Mouse (Mus musculus) liver, embryonic 12.5 days (tissue): ENCODE measurements around the gene Col4a3. TPM values are rescaled to one million over a fixed set of nuclear protein-coding genes. Genes with fewer than 3 reads are reported as not detected.

ENCODE experiments used
- ATAC-seq: fragments of 200-750 bp; cut with Nextera tagmentation; 2 replicates; pipeline ENCODE4 v1.8.0; 2017; ENCODE audit warnings: moderate number of reproducible peaks, mild to moderate bottlenecking, moderate library complexity
- H3K27ac ChIP-seq: fragments of 300-500 bp; sonication (generic); 2 replicates; pipeline ENCODE4 v1.5.1; 2016; ENCODE audit warnings: mild to moderate bottlenecking
- H3K27me3 ChIP-seq: fragments of 300-500 bp; sonication (generic); replicated peaks from 2 replicates; pipeline ENCODE4 v1.6.1; 2016; ENCODE audit warnings: mild to moderate bottlenecking, moderate library complexity
- H3K36me3 ChIP-seq: fragments of 300-500 bp; sonication (generic); 2 replicates; pipeline ENCODE4 v1.6.1; 2016; ENCODE audit warnings: mild to moderate bottlenecking, moderate library complexity
- H3K4me1 ChIP-seq: fragments of 300-500 bp; sonication (generic); 2 replicates; pipeline ENCODE4 v1.6.1; 2016
- H3K4me2 ChIP-seq: fragments of 300-500 bp; sonication (generic); 2 replicates; pipeline ENCODE4 v1.6.1; 2016; ENCODE audit warnings: mild to moderate bottlenecking, moderate library complexity
- H3K4me3 ChIP-seq: fragments of 300-500 bp; sonication (generic); 2 replicates; pipeline ENCODE4 v1.5.1; 2016; ENCODE audit warnings: mild to moderate bottlenecking, moderate library complexity
- H3K9ac ChIP-seq: fragments of 300-500 bp; sonication (generic); 2 replicates; pipeline ENCODE4 v1.6.1; 2016; ENCODE audit warnings: mild to moderate bottlenecking, moderate library complexity
- H3K9me3 ChIP-seq: fragments of 300-500 bp; sonication (generic); replicated peaks from 2 replicates; pipeline ENCODE4 v1.6.1; 2016; ENCODE audit warnings: mild to moderate bottlenecking, moderate library complexity
- WGBS: fragments of 180-500 bp; shearing (Covaris S2); methylation state at CpG from one replicate; pipeline ENCODE4 v1.1.7; 2016; ENCODE audit not compliant: insufficient replicate concordance; 5-methylcytosine and 5-hydroxymethylcytosine counted together
- polyA plus RNA-seq: library from polyadenylated mRNA; unstranded; fragments of >200 nt; fragmentation: Nextera tagmentation; extraction: Ambion mirVana; gene quantifications from 2 replicates; pipeline ENCODE4 v1.2.1, GENCODE M21; 2016

Gene Col4a3
- 0.15 and 0.18 TPM in 2 replicates for polyA plus RNA-seq

DNA sequence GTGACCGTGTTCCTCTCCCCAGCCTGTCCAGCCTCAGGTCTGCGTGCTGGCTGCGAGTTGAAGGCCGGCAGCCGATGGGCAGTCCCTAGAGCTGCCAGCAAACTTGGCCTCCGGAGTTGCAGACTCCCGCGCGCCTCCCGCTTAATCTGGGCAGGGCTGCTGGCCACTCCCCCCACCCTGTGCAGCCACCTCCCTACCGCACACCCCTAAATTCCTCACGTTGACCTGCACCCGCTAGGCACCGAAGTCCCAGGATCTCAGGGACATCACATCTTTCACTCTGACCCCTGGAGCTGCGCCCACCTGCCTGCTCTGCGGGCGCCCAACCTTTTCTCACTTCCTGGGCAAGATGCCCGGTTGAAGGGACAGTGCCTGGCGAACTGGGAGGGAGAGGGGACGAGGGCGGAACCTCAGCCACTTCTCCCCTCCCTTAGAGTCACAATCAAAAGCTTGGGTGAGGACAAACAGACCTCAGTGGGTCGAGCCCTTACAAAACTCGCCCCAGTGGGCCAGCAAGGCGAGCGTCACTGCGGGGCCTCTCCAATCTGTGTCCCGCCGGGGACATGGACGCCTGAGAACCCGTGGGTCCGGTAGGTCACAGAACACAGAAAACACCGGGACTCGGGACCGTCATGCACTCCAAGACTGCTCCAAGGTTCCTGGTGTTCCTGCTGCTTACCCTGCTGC, at the start of gene Col4a3, which contains the start of gene Col4a4:
Gene Col4a3 (plus strand): TSS at position 209 of the 687 bp plus-strand sequence.
Gene Col4a4 (minus strand): TSS at position 137 of the 687 bp plus-strand sequence.
- H3K4me3 ChIP-seq: peak within 1 kb of the TSS; percentile 21; the same call in 1 of the 2 replicates
- 4% methylated on average over 34 of the region's 34 CpGs for WGBS
- H3K27me3 ChIP-seq: peaks cover 26% of the 10 kb centered on the region
- peak within 1 kb of the TSS; percentile 49 for H3K4me2 ChIP-seq
- H3K9me3 ChIP-seq: no peaks in the 10 kb centered on the region
- H3K27ac ChIP-seq: no peak within 1 kb of the TSS
- peak; percentile 37; the same call in 1 of the 2 replicates for ATAC-seq
- H3K9ac ChIP-seq: no peak within 1 kb of the TSS
- no peaks in the 10 kb centered on the region for H3K36me3 ChIP-seq
- H3K4me1 ChIP-seq: peaks cover 6% of the 10 kb centered on the region; the same call in 1 of the 2 replicates

DNA sequence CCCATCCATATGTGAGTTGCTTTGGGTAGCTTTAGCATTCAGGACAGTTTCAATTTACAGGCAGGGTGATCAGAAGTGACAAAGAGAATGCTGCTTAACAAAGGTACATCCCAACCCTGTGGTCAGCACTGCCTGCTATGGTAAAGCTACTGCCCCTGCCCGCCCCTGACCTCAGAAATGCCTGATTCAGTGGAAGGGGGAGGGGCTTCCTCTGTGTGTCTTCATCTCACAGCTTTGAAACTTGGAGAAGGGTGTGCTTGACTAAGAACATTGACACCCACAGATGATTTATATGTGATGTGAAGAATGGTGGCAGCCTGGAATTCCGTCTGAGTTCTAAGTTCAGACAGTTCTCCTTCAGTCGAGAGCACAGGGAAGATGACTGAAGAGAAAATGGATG, 48.9 kb upstream of the Col4a3 start:
- no peaks in the 10 kb centered on the region for H3K9me3 ChIP-seq
- H3K27ac ChIP-seq: no peak overlapping the region
- no peak overlapping the region for H3K9ac ChIP-seq
- no peak overlapping the region for H3K4me3 ChIP-seq
- no peak overlapping the region for H3K4me2 ChIP-seq
- H3K4me1 ChIP-seq: no peaks in the 10 kb centered on the region
- WGBS: 56% methylated on average over 3 of the region's 3 CpGs
- H3K27me3 ChIP-seq: no peaks in the 10 kb centered on the region
- no peak for ATAC-seq
- no peaks in the 10 kb centered on the region for H3K36me3 ChIP-seq

DNA sequence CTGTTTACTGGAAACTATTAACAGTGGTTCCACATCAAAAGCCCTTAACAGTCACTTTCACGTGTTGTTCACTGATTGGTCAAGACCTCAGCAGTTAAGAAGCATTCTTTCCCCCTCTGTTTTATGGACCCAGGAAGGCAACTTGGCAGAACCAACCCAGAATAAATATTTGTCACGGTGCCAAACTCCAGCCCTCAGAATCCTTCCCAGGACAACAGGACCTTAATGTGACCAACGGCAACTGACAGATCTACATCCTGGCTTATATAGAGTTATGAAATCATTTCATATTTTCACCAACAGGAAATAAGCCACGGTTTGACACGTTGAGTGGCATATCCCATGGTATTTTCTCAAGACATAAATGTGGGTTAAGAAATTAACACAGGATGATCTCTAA, 46.7 kb upstream of the Col4a3 start:
- no peak overlapping the region for H3K4me3 ChIP-seq
- no peak for ATAC-seq
- H3K4me2 ChIP-seq: no peak overlapping the region
- H3K9me3 ChIP-seq: no peaks in the 10 kb centered on the region
- no peak overlapping the region for H3K27ac ChIP-seq
- H3K9ac ChIP-seq: no peak overlapping the region
- 60% methylated on average over 5 of the region's 5 CpGs for WGBS
- no peaks in the 10 kb centered on the region for H3K27me3 ChIP-seq
- H3K4me1 ChIP-seq: no peaks in the 10 kb centered on the region
- H3K36me3 ChIP-seq: no peaks in the 10 kb centered on the region

DNA sequence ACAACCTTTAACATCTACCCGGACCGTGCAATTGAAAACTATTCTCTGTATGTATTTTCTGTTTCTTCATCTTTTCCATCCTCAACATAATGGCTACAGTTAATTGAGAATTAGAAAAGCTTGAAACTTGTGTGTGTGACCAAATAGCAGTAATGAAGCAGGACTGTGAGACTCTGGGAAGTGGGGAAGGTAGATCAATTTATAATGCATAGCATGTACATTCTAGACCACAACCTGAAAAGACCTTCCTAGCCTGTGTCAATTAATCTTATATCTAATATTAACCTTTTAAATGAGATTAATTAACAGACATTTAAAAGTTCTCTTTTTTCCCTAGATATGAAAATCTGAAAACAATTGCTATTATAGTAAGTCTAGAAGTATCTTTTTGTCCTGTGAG, 42.8 kb upstream of the Col4a3 start:
- H3K4me2 ChIP-seq: no peak overlapping the region
- H3K36me3 ChIP-seq: no peaks in the 10 kb centered on the region
- H3K27me3 ChIP-seq: no peaks in the 10 kb centered on the region
- WGBS: 79% methylated on average over 2 of the region's 2 CpGs
- H3K9ac ChIP-seq: no peak overlapping the region
- no peaks in the 10 kb centered on the region for H3K4me1 ChIP-seq
- no peak for ATAC-seq
- H3K4me3 ChIP-seq: no peak overlapping the region
- no peaks in the 10 kb centered on the region for H3K9me3 ChIP-seq
- no peak overlapping the region for H3K27ac ChIP-seq

DNA sequence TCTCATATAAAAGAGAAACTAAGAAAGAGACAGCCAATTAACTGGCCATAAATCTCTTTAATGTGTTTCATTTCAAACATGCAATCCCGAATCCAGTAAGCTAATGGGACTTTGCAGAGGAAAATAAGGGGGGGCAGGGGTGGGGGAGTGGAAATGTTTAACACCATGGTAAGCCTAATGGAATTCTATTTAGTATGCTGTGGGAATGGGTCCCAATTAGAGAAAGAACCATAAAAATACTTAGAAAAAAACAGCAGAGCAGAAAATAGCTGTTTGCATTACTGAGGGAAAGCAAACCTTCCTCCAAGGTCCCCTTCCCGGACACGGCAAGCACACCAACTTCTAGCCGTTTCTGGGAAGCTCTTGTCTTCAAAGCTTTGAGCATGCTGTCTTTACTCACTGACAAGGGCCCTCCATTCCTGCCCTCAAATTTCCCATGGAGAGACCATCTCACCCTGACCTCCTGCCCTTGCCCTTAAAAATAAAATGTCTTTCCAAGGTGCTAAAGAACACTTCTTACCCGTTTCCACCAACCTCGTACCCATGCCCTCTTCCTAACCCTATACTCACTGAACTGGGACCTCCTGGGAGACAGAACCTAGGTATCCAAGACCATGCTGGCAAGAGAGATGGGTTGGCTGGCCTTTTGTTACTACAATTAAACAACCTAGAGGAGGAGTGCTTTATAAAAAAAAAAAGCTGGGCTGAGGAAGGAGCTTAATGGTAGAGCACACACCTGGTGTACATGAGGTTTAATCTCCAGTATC, 42.1 kb upstream of the Col4a3 start:
- 67% methylated on average over 6 of the region's 6 CpGs for WGBS
- ATAC-seq: no peak
- Histone ChIP-seq H3K9me3 (no peaks in the 10 kb centered on the region), H3K27ac (no peak overlapping the region), H3K4me1 (no peaks in the 10 kb centered on the region), H3K4me3 (no peak overlapping the region), H3K27me3 (no peaks in the 10 kb centered on the region), H3K36me3 (no peaks in the 10 kb centered on the region), H3K4me2 (no peak overlapping the region), H3K9ac (no peak overlapping the region)

DNA sequence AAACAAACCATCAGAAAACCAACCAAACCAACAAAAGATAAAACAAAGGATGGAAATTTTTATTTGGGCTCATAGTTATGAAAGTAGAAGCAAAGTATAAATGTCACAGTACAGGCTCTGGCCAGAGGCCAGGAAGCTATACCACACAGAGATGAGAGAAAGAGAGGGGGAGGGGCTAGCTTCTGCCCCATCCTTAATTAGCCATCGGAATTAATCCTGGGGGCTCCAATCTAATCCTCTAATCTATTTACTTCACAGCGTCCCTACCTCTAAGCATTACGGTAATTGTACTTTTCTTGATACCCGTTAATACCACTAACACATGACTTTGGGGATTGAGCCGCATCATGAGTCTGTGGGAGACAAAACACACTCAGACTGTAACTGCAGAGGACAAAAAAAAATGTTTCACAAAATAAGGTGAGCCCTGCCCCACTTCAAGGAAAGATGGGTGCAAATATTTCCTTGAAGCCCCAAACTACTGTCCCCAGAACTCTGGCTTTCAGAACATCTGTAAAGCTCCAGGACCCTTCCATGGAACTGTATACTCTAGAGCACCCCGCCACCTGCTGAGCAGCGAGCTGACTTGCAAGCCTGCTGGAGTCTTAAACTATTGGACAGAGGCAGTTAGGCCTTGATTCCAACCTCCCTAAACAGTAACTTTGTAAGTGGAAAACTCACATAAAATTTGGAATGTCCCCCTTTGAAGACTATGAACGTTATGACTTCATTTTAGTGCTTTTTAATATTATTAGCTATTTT, 41.3 kb upstream of the Col4a3 start:
- H3K4me2 ChIP-seq: no peak overlapping the region
- H3K9ac ChIP-seq: no peak overlapping the region
- WGBS: 63% methylated on average over 8 of the region's 8 CpGs
- H3K9me3 ChIP-seq: no peaks in the 10 kb centered on the region
- no peaks in the 10 kb centered on the region for H3K27me3 ChIP-seq
- no peak overlapping the region for H3K27ac ChIP-seq
- H3K36me3 ChIP-seq: no peaks in the 10 kb centered on the region
- H3K4me1 ChIP-seq: no peaks in the 10 kb centered on the region
- ATAC-seq: no peak
- H3K4me3 ChIP-seq: no peak overlapping the region

DNA sequence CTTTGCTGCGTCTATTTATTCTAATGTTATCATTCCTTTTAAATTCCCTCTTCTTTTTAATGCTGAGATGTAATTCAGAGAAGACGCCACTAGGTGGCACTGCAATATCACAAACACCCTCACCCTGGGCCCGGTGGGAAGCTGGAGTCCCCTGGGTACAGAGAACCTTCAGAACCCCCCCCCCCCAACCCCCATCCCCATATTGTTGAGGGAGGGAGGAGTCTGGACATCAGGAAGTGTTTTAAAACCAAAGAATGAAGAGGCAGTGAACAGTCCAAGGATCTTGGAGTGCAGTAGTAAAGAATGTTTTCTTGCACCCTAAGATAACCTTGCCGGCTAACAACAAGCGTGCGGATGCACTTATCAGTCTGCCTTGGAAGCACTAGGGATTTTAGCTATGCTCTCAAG, 32.3 kb upstream of the Col4a3 start:
- no peak for ATAC-seq

DNA sequence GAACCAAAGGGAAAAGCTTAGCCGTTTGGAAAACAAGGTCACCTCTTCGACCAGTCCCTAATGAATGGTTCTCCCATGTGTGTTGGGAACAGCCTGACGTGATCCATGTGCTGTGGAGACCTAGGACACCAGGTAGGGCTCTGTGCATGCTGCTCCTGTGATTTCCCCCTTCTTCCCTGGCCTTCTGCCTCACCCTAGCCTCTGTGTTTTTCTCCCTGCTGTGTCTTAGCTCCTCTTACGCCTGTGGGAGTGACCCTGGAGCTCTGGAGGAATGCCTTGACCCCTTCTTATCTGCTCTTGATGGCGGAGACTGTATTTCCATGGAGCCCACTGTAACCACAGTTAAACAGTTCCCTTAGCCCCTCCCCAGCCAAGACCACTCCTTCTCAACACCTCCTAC, 31.8 kb upstream of the Col4a3 start:
- no peak overlapping the region for H3K27ac ChIP-seq
- 43% methylated on average over 5 of the region's 5 CpGs for WGBS
- H3K36me3 ChIP-seq: no peaks in the 10 kb centered on the region
- no peak overlapping the region for H3K9ac ChIP-seq
- ATAC-seq: no peak
- no peak overlapping the region for H3K4me3 ChIP-seq
- no peaks in the 10 kb centered on the region; the same call in none of the 2 replicates for H3K27me3 ChIP-seq
- H3K9me3 ChIP-seq: no peaks in the 10 kb centered on the region
- H3K4me1 ChIP-seq: no peaks in the 10 kb centered on the region; the same call in 1 of the 2 replicates
- no peak overlapping the region for H3K4me2 ChIP-seq

More for the DNA sequence above, 32.3 kb upstream of the Col4a3 start:
- Histone ChIP-seq H3K27me3 (no peaks in the 10 kb centered on the region; the same call in none of the 2 replicates), H3K9me3 (no peaks in the 10 kb centered on the region), H3K4me1 (no peaks in the 10 kb centered on the region; the same call in 1 of the 2 replicates), H3K4me3 (no peak overlapping the region), H3K4me2 (no peak overlapping the region), H3K9ac (no peak overlapping the region), H3K27ac (no peak overlapping the region), H3K36me3 (no peaks in the 10 kb centered on the region)
- 37% methylated on average over 6 of the region's 6 CpGs for WGBS

DNA sequence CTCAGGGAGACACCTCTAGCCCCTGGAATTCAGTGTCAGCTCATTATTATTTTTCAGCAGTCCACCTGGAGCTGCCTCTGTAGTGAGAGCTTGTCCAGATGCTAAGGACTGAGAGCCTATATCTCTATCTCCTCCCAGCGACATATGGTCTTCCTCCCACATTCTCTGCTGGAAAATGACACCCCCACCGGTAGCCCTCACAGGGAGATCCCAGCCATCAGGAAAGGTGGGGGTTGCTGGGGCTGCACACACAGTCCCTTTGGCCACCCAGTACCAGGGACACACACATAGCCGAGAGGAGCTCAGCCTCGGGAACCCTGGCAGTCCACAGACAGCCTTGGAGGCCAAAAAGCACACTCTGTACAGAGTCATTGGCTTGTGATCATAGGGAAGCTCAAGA, 26.5 kb upstream of the Col4a3 start:
- no peak overlapping the region for H3K4me2 ChIP-seq
- H3K4me3 ChIP-seq: no peak overlapping the region
- H3K27ac ChIP-seq: no peak overlapping the region
- H3K36me3 ChIP-seq: no peaks in the 10 kb centered on the region
- ATAC-seq: no peak
- H3K9ac ChIP-seq: no peak overlapping the region
- no peaks in the 10 kb centered on the region for H3K9me3 ChIP-seq
- H3K27me3 ChIP-seq: no peaks in the 10 kb centered on the region; the same call in 1 of the 2 replicates
- H3K4me1 ChIP-seq: no peaks in the 10 kb centered on the region
- WGBS: 40% methylated on average over 4 of the region's 4 CpGs

DNA sequence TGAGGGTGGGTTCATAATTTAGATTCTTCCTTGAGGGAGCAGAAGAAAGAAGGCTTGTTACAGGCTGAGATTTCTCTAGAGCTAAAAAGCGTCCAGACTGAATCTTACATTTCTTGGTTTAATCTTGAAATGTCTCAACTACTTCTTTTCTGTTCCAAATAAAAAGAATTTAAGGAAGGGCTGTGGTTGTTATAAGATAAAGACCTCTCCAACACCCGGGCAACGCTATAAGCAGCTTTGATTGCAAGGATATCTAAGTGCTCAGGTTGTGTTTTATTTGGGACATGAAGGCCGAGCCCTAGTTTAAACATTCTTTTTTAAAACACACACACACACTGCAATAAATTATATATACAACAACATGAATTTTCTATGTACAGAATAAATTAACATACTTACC, 17.3 kb upstream of the Col4a3 start:
- Histone ChIP-seq H3K27ac (no peak overlapping the region), H3K4me2 (no peak overlapping the region), H3K36me3 (no peaks in the 10 kb centered on the region), H3K9ac (no peak overlapping the region), H3K27me3 (no peaks in the 10 kb centered on the region), H3K4me3 (no peak overlapping the region), H3K4me1 (no peaks in the 10 kb centered on the region), H3K9me3 (no peaks in the 10 kb centered on the region)
- ATAC-seq: no peak
- WGBS: 56% methylated on average over 4 of the region's 4 CpGs

DNA sequence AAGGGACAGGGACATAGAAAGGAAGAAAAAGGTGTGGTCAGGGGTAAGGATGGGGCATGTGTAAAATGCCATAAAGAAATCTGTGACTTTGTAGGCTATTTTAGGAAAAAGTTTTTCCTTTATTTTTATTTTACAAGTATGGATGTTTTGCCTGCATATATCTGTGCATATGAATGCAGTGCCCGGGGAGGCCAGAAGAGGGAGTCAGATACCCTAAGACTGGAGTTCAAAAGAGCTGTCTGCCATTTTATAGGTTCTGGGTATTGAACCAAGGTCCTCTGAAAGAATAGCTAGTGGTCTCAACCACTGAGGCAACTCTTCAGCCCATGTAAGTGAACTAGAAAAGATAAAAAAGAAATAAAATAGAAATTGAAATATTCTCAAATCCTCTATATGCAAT, 15.0 kb upstream of the Col4a3 start:
- no peaks in the 10 kb centered on the region for H3K27me3 ChIP-seq
- H3K27ac ChIP-seq: no peak overlapping the region
- no peak overlapping the region for H3K4me3 ChIP-seq
- no peak for ATAC-seq
- 32% methylated on average over 1 of the region's 1 CpGs for WGBS
- H3K4me2 ChIP-seq: no peak overlapping the region
- H3K4me1 ChIP-seq: no peaks in the 10 kb centered on the region
- H3K9ac ChIP-seq: no peak overlapping the region
- H3K36me3 ChIP-seq: no peaks in the 10 kb centered on the region
- H3K9me3 ChIP-seq: no peaks in the 10 kb centered on the region

DNA sequence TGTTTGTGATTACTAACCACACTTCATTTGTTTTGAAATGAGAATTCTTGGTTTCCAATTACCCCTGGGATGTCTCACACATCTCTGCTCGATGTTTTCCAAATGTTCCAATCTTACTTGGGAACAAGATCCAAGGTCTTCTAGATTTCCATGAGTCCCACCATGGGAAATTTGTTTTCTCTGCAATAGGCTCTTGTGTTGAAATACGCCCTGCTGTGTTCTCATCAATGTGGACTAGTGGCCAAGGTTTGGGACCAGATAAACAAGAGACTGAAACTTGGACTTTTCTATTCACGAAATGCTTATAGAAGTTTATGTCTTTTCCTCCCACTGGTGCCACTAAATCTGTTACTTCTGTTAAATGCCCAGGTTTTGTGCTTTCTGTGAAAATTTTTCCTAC, 11.0 kb upstream of the Col4a3 start:
- WGBS: 67% methylated on average over 3 of the region's 3 CpGs
- no peak overlapping the region for H3K4me2 ChIP-seq
- no peak for ATAC-seq
- no peaks in the 10 kb centered on the region for H3K4me1 ChIP-seq
- no peaks in the 10 kb centered on the region for H3K36me3 ChIP-seq
- no peaks in the 10 kb centered on the region for H3K9me3 ChIP-seq
- H3K27ac ChIP-seq: no peak overlapping the region
- no peak overlapping the region for H3K9ac ChIP-seq
- H3K4me3 ChIP-seq: no peak overlapping the region
- H3K27me3 ChIP-seq: no peaks in the 10 kb centered on the region
